Mouse (Mus musculus) spleen, postnatal 10 days (tissue): ENCODE results near the gene Rassf5.

ENCODE experiments used
- DNase-seq, 2 experiments: peaks; one replicate each; pipeline ENCODE4 v3.0.0; 2021 to 2022; ENCODE audit warnings: low spot score in 2 of 2

Gene Rassf5

GRCm38 (mm10) chr1:131245089-131245856 lies at the start of gene Rassf5:
Gene Rassf5 (minus strand): TSS chr1:131245258.
- DNase-seq = peak; percentile 35 to 61

GRCm38 (mm10) chr1:131293922-131294250 lies 48.8 kb upstream of the Rassf5 start:
- no peak for DNase-seq

DNA sequence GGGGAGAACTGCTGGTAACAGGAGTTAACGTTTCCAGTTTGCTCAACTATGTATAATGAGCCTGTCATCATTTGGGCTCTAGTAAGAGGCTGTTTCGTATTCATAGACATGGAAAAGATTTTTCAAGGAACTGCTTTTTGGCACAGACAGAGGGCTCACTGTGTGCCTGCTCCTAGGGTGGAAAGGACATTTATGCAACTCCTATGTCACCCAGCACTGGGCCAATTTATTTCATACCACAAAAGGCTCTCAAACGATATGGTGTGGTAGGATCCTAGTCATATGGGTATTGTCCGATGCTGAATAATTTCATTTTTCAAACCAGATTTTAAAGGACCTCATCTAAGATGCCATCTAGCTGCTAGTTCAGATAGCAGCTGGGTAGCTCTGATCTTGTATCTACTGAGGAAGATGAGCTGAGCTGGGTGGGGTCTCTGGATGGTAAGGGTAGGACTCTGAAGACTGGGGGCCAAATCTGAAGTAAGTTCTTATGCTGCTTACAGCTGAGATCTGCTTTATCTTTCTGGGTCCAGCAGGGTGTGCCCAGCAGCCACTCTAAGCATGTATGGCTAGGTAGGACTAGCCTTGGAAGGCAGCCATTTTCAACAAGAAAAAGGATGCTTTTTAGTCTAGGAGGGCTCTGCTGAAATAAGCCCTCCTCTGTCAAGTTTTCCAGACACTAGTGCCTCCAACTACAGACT lies 48.3 kb upstream of the Rassf5 start:
- no peak for DNase-seq

GRCm38 (mm10) chr1:131290648-131291047 lies 45.6 kb upstream of the Rassf5 start:
- DNase-seq = peak in 1 of 2 experiments; percentile 75

DNA sequence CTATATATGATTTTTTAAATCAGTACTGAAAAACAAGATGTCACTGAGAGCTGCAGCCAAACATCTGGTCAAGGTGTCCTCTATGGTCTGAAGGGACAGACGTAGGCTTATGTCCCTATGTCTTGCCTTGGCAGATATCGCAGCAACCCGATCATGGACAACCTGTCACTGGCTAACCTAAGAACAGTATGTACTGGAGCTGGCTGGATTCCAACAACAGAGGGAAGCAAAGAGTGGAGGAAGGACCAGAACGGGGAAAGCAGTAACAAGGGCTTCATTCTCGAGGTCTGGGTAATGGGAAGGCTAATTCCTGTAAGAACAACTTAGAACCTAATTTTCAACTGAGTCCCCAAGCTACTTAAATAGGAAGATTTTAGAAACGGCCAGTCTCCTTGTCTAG lies 43.9 kb upstream of the Rassf5 start:
- no peak for DNase-seq

GRCm38 (mm10) chr1:131287267-131287666 lies 42.2 kb upstream of the Rassf5 start:
- DNase-seq = no peak

- no peak for DNase-seq
Observed at GRCm38 (mm10) chr1:131286803-131287202, 41.7 kb upstream of the Rassf5 start.

- DNase-seq = no peak
Observed at GRCm38 (mm10) chr1:131284616-131285015, 39.6 kb upstream of the Rassf5 start.

DNA sequence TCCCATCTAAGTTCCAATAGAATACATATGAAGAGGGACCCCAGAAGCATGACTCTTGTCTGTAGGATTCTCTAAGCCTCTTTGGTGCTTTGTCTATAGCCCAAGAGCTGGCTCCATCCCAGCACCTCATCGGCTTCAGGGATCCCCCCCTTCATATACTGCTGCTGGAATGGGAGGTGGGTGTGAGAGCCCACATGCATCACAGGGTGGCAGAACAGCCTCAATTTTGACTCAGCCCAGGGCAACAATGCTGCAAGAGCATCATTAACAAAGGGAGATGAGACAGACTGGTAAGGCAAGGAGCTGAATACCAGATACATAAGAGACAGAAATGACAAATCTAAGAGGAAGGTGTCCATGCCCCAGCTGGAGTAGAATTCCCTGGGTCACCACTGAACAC lies 39.1 kb upstream of the Rassf5 start:
- no peak for DNase-seq

DNA sequence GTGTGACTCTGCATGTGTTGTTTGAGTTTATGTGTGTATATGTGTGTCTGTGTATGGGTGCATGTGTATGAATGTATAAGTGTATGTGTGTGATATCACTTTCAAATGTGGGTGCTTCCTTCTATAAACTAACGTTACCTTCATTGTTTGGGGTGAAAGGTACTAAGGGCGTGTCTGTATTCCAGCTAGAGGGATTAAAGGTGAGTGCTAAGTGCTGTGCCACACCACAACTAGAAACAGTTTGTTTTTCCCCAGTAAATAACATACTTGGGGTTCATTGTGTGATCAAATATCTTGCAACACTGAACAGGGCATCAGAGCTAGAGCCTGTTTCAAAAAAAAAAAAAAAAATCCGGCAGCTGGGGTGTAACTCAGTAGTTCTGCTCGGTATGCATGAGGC lies 36.7 kb upstream of the Rassf5 start:
- DNase-seq = no peak

- DNase-seq = no peak
Observed at GRCm38 (mm10) chr1:131280280-131280679, 35.2 kb upstream of the Rassf5 start.

DNA sequence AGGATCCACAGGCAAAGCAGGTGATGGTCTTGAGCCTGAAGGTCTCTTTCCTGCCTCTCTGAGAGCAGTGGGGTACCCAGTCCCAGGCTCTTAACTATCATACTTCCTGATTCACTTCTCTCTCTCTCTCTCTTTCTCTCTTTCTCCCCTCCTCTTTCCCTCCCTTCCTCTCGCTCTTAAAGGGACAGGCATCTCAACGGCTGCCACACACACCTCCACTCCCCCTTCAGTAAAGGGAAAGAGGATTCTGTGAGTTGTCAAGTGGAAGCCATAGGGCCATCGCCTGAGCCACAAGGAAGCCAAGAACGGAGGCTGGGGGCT lies 34.4 kb upstream of the Rassf5 start, which contains the start of gene Ikbke:
TSS of gene Ikbke (minus strand) at position 151 of the 321 bp plus-strand sequence.
- no peak for DNase-seq

DNA sequence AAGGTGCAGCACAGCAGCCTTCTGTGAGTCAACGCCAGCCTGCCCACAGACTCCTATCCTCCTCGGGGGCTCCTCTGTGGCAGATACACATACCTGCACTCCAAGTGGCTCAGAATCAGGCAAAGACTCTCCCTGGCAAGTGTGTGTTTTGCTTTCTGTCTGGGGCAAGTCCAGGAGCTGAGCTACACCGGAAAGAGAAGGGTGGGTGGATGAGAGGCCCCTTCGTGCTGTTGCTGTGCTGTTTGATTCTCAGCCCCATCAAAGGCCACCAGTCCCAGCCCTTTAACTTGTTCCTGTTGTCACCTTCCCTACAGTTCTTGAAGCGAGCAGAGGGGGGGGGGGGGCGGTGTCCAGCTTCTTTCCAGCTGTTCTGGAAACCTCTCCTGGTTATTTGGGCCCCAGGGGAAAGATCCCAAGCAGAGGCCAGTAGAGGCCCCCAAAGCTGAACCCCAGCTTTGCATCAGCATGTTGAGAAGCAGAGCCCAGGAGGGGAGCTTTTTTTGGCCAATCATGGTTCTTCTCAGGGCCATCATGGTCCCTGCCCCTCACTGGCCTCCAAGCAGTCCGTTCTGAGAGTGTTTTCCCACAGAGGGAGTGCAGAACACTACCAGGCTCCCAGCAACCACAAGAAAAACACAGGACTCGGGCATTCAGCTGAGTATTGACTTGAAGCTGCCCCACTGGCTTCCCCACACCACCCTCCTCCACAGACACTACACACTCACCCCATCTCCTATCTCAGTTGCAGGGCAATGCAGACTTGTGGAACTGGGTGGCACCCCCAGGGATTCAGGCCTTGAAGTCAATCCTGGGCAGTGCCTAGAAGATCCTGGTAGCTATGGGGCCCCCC lies 33.8 kb upstream of the Rassf5 start:
- DNase-seq = no peak

DNA sequence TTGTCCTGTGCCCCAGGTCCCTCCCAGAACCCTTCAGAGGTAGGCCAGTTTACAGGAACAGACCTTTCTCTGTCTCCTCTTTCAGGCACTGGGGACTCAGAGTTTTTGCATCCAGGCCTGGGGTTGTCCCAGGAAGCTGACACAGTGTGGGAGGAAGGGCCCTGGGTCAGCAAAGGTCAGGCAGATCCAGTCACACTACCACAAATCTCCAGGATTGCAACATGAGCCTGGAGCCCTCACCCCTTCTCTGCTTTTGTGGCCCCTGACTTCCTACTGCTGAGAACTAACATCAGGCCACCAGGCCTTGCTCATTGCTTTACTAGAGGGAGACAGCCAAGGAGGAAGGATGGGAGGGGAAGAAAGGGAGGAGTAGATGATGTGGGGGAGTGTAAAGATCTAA lies 31.8 kb upstream of the Rassf5 start:
- DNase-seq = no peak

- no peak for DNase-seq
Observed at GRCm38 (mm10) chr1:131275577-131275976, 30.5 kb upstream of the Rassf5 start.

DNA sequence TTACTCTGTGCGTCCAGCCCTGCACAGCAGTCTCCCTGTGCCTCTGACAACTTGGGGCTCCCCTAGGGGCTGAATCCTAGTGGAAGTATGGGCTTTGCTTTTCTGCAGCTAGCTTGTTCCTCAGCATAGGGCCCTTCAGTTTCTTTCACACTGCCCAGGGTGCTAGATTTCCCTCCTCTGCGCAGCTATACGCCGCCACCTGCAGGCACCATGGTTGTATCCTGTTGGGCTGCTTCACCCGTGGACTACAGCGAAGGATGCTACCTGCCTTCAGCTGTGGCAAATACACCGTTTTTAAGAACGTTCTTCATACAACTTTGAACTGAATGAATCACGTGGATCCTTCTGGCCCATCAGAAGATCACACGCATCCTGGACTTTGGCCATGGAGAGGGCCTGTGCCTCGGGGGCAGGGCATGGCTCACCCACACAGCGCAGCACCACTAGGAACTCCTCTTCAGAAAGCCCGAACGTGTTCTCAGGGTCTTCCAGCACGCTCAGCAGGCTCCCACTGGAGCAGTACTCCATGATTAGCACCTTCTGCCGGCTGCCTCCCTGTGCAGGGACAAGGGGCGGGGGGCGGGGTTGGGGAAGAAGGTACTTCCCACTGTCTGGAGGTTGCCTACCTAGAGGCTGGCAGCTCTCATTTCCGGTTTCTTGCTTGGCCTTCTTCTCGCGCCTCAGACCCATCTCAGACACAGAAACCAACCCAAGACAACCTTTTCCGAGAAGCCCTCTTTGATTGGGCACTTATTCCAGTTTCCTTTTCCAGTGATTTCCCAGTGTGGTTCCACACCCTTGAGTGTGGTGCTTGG lies 29.9 kb upstream of the Rassf5 start:
- DNase-seq = no peak

DNA sequence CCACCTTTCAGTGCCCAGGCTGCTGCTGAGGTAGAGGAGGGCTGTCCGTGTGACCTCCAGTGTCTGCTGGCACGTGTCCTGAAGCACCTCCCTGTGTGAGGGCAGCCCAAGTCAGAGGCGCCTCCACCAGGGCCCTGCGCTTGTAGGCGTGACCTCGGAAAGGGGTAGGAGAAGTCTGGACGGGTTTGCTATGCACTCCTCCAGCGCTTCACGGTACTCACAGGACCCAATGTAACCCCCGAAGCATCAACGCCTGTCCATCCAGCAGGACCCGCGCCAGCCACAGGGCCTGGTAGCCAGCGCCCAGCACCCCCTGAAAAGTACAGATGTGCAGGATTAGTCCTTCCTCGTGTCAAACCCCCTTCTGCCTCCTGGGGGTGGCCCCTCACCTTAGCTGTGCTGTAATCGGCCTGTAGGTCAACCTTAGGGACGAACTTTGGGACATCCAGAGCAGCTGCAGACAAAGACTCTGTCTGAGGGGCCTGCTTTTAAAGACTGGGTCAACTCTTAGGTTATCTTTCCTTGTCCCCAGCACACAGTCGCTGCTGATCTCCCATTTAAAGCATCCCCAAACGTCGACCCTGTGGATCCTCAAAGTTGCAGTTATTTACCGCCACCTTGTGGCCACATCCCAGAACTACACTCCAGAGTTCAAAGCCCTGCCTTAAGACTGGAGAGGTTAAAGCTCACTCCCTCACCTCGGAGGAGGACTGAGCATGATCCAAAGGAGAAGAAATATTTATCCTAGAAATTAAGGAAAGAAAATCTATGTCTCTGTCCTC lies 24.9 kb upstream of the Rassf5 start:
- DNase-seq = peak; percentile 66 to 78

DNA sequence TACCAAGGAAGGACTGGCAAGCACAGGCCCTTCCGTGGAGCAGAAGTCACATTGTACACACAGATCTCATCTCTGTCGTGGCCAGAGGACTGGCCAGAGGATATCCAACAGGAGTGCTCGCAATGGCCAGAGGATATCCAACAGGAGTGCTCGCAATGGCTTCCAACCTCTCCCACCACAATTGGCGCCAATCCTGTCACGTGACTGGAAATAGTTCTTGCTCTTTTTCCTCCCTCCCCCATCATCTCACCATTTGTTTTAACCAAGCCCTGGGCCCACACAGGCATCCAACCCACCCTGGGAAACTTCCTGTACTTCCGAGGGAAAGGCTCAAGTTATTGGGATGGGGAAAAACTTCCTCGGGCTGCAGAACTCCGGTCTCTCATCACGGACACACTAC lies 23.7 kb upstream of the Rassf5 start:
- no peak for DNase-seq

GRCm38 (mm10) chr1:131263905-131264304 lies 18.8 kb upstream of the Rassf5 start:
- no peak for DNase-seq

DNA sequence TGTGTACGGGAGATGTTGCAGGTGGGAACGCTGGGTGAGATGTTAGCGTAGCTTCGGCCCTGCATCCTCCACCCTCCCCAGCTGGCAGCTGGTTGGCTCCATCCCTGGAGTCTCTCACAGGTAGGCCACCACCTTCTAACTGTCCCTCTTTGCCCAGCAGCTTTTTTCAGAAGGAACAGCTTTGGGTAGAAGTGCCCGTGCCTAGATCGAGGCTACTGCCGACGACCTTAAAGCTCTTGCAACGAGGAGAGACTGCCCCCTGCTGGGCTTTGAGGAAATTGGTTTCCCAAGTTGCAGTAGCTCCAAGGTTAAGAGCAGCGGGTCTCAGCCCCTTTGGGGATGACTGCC lies 15.2 kb upstream of the Rassf5 start:
- DNase-seq = peak; percentile 54 to 82
